Mouse (Mus musculus): ENCODE measurements at regions not wholly inside any gene's neighbourhood (a gene's known extent, or its start where the extent isn't known, plus 50 kb on each side); places are given as distances from the start of the nearest gene placed in this dataset.

DNA sequence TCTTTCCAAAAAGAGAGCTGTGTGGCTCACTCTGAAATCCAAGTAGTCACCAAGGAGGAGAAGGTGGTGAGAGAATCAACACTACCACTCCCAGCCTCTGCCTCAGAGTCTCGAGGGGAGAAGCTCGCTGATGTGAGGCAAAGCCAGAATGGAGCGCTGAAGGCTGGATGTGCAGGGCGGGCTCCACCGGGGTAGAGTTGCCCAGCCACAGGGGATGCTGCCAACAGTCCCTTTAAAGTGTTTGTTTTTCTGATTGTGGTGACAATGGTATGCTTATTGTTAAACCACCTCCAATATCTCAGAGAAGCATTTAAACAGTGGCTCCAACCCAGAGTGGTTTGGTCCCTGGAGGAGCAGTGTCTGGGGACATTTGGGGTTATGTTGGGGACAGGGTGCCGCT, 110.7 kb upstream of the Ptpn1 start:
- no peak for DNase-seq (ENCODE audit: low spot score)

GRCm38 (mm10) chr2:167818799-167819198, 113.1 kb upstream of the Ptpn1 start:
- no peak for DNase-seq (ENCODE audit: low spot score)

DNA sequence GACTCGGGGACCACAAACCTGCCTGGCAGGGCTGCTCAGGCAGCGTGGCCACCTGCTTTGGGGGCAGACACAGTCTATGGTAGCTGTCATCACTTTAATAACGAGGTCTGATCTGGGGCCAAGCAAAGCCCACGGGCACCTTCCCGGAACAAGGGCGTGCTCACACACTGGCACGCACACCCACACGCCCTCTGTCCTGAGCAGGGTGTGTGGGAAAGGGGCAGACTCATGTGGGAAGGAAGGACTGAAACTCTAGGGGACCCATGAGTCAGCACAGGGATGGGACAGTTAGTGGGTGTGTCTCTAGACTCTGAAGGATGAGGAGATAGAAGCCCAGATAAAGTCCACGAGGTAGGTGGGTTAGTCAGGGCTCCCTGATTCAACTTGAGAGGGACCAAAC, 114.8 kb upstream of the Ptpn1 start:
- DNase-seq (ENCODE audit: low spot score), result no peak

DNA sequence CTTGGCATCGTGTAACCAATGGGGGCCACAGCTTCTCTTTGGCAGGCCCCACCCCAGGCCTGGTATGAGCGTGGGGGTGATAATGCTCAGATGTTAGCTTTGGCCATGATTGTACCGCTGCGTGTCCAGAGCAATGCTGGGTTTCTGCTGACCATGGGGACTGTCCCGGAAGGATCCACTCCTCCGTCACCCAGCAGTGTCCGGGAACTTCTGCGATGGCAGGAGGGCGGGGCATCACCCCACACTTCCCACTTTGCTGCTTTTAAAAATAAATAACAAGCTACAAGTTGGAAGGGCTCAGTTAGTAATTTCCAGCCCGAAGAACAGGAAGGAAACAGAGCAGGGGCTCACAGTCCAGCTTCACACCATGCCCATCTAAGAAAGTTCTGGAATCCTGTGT, 116.7 kb upstream of the Ptpn1 start:
- DNase-seq (ENCODE audit: low spot score), result no peak

DNA sequence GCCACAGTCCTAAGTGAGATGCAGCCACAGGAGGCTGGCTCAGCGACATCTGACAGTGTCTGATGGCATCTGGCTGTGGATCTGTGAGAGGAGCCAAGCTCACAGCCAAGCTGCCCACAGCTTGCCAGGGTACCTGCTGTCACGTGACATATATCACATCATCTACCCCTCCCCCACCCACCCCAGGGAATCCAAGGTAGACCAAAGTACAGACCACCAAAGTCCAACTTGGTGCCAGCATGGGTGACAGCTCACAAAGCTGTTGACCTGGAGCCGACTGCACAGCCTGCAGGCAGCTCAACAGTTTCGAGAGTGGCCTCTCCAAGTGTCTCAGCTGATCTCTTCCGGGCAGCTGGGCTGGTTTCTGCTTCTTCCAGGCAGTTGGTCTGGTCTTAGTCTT, 119.6 kb upstream of the Tmem189 start:
- DNase-seq (ENCODE audit: low spot score), result no peak

DNA sequence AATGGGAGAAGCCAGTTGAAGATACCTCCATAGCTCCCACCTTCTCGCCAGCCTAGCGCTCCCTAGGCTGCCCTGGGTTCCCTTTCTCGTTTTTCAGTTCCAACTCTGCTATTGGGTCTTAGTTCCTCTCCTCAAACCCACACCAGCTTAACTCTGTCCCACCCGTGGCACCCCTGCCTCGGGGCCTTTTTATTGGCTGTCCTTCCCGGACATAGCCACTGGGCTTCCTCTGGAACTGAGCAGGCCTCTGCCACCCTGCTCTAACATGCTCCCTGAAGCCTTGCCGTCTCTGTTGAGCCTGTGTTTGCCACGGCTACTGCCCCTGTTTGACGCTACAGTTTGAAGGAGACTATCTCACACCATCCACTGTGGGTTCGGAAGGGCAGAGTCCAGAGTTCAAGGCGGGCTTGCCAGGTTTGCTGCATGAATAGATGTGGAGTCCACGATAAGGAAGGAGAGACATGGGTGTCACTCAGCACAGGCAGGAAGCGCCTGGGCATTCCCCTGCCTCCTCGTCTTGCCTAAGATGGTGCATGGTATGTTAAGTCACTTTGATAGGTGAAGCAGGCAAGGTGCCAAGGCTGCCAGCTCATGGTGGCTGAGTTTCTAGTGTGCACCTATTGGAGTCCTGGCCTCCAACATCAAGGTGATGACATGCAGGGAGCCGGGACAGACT, 116.1 kb upstream of the Tmem189 start:
- no peak for DNase-seq (ENCODE audit: low spot score)

DNA sequence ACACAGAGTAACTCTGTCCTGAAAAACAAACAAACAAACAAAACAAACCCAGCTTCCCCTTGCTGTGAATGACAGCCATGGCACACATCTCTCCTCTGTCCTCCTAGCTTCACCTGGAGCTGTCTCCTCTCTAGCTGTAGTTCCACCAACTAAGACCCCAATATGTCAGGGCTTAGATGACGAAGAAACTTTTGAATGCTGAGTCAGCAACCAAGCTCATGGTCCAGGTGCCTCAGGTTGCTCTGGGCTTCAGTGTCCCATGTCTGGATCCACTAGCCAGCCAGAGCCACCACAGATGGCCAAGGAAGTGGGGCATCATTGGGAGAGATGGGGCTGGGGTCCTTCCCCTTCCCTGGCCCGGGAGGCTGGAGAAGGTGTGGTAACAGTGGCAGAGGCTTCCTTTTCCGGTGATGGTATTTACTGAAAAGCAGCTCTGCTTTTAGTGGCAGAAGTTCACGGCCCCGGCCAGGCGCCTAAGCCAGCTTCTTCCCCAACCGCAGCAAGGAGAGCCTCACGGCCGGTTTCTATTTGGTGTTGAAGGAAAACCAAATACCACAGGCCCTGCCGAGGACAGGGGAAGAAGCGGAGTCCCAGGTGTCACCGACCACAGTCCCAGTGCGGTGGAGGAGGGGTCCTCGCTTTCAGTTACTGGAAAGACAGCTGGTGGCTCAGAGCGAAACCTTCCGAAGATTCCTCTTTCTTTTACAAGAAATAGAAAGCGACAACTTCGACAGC, 115.0 kb upstream of the Tmem189 start:
- DNase-seq (ENCODE audit: low spot score), result no peak

- peak; percentile 41 for DNase-seq (ENCODE audit: low spot score)
These were observed 112.9 kb upstream of the Tmem189 start for GRCm38 (mm10) chr2:167802494-167802893.

DNA sequence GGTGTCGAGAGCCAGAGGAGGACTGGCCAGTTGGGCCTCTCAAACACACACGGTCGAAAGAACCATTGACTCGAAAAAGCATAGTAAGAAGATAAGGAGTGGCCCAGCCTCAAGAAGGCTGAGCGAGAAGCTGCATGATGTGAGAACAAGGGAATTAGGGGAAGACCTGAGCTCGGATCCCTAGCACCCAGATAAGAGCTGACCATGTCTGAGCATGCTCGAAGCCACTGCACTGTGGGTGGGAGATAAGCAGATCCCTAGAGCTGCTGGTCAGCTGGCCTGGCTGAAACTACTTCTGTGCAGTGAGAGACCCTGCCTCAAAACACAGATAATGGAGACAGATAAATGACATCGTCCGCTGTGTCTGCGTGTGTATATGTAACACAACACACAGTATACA, 111.8 kb upstream of the Tmem189 start:
- no peak for DNase-seq (ENCODE audit: low spot score)

DNA sequence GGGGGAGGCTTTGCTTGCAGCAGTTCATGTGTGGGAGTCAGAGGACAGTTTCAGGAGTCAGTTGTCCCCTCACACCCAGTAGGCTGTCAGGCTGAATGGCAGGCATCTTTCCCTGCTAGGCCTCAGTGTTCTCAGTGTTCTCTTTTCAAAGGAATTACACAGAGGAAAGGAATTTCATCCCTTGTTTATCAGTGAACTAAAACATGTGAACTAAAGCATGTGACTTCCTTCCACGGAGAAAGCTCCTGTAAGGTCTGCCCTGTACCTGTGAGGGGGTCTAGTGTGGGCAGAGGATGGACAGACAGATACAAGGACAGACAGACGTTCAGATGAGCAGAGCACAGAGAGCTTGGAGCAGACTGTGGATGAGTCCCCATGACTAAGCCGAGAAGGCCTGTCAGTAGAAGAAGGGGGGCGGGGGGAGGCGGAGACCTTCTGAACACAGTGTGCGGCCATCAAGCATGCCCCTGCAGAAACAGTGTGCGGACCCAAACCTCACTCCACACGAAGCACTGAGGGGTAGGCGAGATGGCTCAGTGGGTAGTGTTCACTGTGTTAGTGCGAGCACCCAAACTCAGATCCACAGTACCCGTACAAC, 111.1 kb upstream of the Tmem189 start:
- peak; percentile 29 for DNase-seq (ENCODE audit: low spot score)

GRCm38 (mm10) chr2:167799629-167800387, 110.2 kb upstream of the Tmem189 start:
- peak; percentile 83 for DNase-seq (ENCODE audit: low spot score)

DNA sequence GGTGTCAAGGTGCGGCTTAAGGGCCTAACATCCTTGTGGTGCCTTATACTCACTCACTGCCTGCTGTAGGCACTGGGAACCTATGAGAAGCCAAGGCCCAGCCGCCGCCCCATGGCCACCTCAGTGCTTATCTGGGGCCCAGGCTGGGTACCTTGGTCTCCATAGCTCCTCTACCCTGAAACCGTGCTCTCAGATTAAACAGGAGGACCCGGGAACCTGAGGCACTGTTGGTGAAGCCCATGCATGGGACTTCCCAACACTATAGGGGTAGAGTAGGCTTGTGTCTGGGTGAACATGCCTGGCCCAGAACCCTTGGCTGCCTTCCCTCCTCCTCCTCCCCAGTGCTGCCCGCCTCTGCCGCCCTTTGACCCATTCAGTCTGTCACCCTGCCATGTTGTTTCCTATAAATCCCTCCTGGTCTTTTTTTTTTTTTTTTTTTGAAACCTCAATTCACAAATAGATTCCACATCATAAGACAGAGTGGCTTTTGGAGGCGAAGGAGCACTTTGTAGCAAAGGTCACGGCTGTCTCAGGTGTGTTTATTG, 109.4 kb upstream of the Tmem189 start:
- peak; percentile 81 for DNase-seq (ENCODE audit: low spot score)

GRCm38 (mm10) chr2:167798076-167798782, 108.6 kb upstream of the Tmem189 start:
- DNase-seq (ENCODE audit: low spot score), result no peak

GRCm38 (mm10) chr2:167795491-167795890, 105.9 kb upstream of the Tmem189 start:
- DNase-seq (ENCODE audit: low spot score), result no peak

DNA sequence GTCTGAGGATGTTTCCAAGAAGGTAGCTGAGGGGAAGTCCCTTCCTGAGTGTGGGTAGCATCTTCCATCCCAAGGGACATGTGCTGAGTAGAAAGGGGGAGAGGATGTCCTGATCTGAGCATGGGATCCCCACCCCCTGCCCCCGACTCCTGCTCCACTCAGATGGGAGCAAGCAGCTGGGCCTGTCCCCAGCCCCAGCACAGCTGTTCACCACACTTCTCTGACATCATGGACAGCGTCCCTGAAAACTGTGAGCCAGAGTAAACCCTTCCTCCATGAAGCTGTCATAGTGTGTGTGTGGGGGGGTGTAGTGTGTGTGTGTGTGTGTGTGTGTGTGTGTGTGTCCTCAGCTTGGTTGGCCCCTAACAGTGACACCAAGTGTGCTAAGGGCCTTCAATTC, 104.3 kb upstream of the Tmem189 start:
- DNase-seq (ENCODE audit: low spot score), result no peak

GRCm38 (mm10) chr2:167792753-167793152, 103.1 kb upstream of the Tmem189 start:
- DNase-seq (ENCODE audit: low spot score), result no peak

GRCm38 (mm10) chr2:167792330-167792729, 102.7 kb upstream of the Tmem189 start:
- DNase-seq (ENCODE audit: low spot score), result peak; percentile 40

DNA sequence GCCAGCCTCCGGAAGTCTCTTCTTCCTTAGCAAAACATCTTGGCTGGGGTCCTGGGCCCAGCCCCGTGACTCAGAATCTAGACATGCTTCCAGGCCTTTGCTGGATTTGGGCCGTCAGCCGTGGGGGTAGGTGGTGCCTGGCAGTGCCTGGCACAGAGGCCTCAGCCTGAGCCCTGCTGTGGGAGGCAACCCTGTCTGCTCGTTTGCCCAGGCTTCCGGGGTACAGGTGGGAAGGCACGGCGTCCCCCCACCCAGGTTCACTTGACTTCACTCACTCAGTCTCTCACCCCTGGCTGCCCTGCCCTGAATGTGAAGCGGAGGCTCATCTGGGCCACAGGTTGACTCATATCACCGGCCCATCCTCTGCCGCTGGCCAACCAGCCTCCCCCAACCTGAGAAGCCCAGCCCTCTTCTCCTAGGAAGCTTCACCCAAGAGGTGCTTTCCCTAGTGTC, 99.9 kb upstream of the Tmem189 start:
- DNase-seq (ENCODE audit: low spot score), result peak; percentile 95

GRCm38 (mm10) chr2:167786951-167787350, 97.3 kb upstream of the Tmem189 start:
- no peak for DNase-seq (ENCODE audit: low spot score)

DNA sequence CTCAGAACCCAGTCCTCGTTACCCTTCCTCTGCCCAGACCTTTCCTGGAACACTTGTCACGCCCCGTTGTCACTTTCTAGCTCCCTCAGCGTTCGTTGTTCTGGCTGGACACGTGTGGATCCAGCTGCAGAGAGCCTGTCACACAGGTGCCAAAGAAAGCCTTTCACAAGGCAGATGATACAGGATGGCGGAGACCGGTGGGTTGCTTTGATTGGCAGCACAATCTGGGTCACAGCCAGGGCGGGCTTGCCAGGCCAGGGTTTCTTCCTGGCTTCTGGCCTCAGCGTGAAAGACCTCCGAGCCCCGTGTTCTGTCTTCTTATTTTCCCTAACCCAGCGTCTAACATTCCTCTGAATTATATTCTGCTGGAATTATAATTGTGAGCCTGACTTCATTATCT, 94.7 kb upstream of the Tmem189 start:
- DNase-seq (ENCODE audit: low spot score), result no peak

- DNase-seq (ENCODE audit: low spot score), result no peak
These were observed 93.8 kb upstream of the Tmem189 start for GRCm38 (mm10) chr2:167783374-167783773.
